Mouse (Mus musculus): ENCODE measurements at regions not wholly inside any gene's neighbourhood (a gene's known extent, or its start where the extent isn't known, plus 50 kb on each side); places are given as distances from the start of the nearest gene placed in this dataset.

- DNase-seq (ENCODE audit: low spot score in 2 of 2) = no peak
Observed at GRCm38 (mm10) chr15:67743332-67743731, 1242.6 kb upstream of the Lrrc6 start.

GRCm38 (mm10) chr15:67732988-67733387 lies 1232.3 kb upstream of the Lrrc6 start:
- DNase-seq (ENCODE audit: low spot score in 2 of 2) = no peak

- no peak for DNase-seq (ENCODE audit: low spot score in 2 of 2)
Observed at GRCm38 (mm10) chr15:67729492-67729891, 1228.8 kb upstream of the Lrrc6 start.

DNA sequence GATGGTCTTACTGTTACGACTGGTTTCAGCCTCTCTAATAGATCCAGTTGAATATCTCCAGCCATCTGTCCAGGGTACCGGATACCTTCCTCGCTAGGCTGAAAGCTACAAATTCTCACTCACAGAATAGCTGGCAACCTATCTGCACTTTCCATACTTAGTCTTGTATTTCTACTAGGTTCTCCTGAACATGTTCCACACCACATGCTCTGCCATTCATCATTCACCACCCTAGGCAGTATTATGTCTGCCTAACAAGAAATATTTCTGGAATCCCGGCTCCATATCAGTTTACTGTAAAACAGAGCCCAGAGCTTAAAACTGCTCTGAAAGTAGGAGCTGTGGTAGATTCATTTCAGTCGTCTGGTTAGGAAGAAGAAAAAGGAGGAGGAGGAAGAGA lies 1224.5 kb upstream of the Lrrc6 start:
- DNase-seq (ENCODE audit: low spot score in 2 of 2) = no peak

GRCm38 (mm10) chr15:67714203-67714602 lies 1213.5 kb upstream of the Lrrc6 start:
- DNase-seq (ENCODE audit: low spot score in 2 of 2) = no peak

DNA sequence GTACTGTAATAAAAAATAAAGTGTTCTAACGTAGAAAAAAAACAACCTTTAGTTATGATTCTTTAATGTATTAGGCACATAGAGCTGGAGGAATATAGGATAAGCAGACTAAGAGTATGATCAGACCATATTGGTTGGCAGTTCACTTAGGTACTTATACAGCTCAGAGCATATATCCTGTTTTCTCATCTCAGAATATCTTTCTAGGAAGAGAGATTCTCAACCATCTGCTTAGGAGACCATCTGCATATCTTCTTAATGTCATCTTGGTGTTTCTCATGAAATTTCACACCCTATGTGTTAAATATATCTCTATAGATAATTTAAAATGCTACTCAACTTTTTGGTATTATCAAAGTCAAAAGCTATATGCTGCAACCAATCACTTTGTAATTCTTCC lies 1185.4 kb upstream of the Lrrc6 start:
- no peak for DNase-seq (ENCODE audit: low spot score in 2 of 2)

- no peak for DNase-seq (ENCODE audit: low spot score in 2 of 2)
Observed at GRCm38 (mm10) chr15:67673276-67673675, 1172.6 kb upstream of the Lrrc6 start.

DNA sequence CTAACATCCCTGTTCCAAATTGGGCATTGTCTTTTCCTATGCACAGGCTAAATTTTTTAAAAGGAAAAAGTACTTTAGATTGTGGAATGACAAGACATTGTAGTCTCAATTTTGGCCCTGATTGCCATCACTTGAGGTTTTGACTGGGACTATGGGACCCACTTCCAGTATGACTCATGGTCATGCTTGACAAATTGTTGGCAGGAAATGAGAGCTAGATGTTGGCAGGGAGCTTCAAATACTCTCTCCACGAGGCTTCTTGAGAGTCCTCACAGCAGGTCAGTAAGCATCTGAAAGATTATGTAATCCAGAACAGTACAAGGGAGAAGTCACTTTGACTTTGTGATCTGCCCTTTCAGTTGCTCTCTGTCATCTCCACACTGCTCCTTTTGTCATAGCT lies 1135.4 kb upstream of the Lrrc6 start:
- no peak for DNase-seq (ENCODE audit: low spot score in 2 of 2)

DNA sequence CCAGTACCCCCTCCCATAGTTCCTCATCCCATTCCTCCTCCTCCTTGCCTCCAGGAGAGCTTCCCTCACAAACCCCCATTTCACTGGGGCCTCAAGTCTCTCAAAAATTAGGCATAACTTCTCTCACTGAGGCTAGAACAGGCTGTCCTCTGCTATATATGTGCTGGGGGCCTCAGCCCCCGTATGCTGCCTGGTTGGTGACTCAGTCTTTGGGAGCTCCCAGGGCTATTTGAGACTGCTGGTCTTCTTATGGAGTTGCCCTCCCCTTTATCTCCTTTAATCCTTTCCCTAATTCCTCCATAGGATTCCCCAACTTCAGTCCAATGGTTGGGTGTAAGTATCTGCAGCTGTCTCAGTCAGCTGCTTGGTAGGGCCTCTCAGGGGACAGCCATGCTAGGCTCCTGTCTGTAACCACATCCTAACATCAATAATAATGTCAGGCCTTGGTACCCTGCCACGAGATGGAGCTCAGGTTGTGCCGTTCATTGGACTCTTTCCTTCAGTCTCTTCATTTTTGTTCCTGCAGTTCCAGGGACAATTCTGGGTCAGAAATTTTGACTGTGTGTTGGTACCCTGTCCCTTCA lies 1126.1 kb upstream of the Lrrc6 start:
- DNase-seq (ENCODE audit: low spot score in 2 of 2) = no peak

- DNase-seq (ENCODE audit: low spot score in 2 of 2) = no peak
Observed at GRCm38 (mm10) chr15:67611896-67612295, 1111.2 kb upstream of the Lrrc6 start.

DNA sequence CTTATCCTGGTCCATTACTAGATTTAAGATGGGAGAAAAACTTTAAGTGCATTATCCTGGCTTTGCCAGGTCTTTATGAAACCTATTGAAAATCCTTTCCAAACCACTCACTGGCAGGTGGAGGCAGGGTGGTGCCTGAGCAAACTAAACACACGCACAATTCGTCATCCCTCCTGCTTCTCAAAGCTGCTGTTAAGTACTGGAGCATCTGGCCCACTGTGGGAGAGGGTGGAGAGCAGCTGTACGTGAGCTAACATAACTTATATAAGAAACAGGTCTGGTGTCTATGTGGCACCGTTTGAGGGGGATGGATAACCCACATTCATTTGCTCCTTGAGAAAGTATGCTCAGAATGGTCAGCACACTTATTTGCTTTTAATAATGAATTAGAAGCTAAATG lies 1097.7 kb upstream of the Lrrc6 start:
- DNase-seq (ENCODE audit: low spot score in 2 of 2) = no peak

DNA sequence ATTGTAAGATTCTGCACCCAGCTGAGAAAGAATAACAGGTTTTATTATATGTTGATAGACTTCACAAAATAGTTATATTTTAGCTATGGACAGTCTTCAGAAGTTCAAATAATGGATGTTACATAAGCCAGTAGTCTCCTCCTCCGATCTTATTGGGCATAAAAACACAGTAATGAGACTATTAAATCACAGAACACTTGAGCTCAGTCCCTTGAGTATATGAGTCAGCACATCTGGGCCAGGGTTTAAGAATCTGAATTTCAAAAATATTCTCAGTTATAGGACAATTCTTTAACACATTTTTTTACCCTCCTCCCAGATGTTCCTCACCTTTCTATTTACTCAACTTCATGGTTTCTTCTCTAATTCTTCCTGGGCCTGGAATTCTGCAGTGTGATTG lies 1075.9 kb upstream of the Lrrc6 start:
- DNase-seq (ENCODE audit: low spot score in 2 of 2) = no peak

GRCm38 (mm10) chr15:67571614-67572013 lies 1070.9 kb upstream of the Lrrc6 start:
- DNase-seq (ENCODE audit: low spot score in 2 of 2) = no peak

- DNase-seq (ENCODE audit: low spot score in 2 of 2) = no peak
Observed at GRCm38 (mm10) chr15:67557304-67557703, 1056.6 kb upstream of the Lrrc6 start.

DNA sequence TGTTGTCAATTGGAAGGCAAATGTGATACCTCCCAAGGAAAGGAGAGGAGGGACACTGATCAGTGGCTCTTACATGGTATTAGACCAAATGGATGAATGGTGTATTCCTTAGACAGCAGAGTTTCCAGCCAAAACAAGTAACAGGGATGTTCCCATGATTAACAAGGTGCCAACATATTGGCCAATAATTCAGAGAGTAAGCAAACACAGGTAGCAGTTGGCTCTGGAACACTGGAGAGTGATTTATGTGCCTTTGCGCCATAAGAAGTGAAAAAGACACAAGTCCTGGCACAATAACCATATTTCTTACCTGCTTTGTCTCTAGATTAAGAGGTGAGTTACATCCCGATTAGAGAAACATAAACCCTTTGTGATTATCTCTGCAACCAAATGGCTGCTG lies 1051.2 kb upstream of the Lrrc6 start:
- DNase-seq (ENCODE audit: low spot score in 2 of 2) = no peak

- no peak for DNase-seq (ENCODE audit: low spot score in 2 of 2)
Observed at GRCm38 (mm10) chr15:67546896-67547400, 1046.2 kb upstream of the Lrrc6 start.

DNA sequence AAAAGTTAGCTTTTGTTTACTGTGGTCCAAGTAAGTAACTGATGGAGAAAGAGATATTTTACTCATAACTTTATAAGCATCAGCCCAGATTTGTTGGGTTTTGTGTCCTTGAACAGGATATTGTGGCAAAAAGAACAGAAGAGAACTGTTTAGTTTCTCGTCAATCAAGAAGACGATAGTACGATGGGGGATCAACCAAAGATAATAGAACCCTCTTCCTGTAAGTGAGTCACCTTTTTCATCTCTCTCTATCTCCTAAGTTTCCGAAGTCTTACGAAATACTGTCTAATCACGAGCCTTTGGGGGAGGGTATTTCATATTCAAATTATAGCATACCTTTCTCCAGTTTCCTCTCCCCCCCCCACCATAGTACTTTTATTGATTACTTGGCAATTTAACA lies 1045.0 kb upstream of the Lrrc6 start:
- no peak for DNase-seq (ENCODE audit: low spot score in 2 of 2)

DNA sequence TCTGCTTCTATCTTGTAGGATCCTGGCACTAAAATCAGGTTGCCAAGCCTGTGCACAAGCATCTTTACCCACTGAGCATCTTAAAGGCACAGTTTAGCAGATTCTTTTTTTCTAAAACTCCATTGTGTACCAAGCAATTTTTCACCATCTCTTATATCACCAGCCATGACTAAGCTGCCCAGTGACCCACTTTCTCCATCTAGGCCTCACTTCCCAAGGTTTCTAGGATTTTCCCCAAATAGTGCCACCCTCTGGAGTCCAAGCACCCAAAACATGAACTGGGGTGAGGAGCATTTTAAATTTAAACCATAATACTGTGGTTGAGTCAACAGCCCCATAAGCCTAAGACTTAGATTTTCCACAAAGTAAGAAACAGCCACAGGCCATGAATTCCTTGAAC lies 1013.0 kb upstream of the Lrrc6 start:
- no peak for DNase-seq (ENCODE audit: low spot score in 2 of 2)

GRCm38 (mm10) chr15:67495001-67495658 lies 994.4 kb upstream of the Lrrc6 start:
- no peak for DNase-seq (ENCODE audit: low spot score in 2 of 2)

- DNase-seq (ENCODE audit: low spot score in 2 of 2) = no peak
Observed at GRCm38 (mm10) chr15:67481733-67482132, 981.0 kb upstream of the Lrrc6 start.

DNA sequence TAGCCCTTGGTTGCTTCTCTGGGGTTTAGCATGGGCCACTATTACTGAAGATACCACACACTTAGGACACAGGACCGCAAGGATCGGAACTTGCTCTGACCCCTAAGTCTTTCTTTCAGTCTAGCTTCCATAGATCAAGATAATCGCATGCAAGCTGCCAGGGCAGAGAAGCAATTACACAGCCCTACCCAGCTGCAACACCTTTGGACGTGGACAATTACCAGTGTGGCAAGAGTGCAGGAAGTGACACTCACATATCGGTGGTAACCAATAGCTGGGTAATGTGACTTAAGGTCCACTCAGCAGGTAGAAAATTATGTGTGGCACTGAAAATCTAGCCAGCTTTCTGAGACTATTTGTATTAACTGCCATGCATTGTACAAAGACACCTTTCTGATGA lies 973.6 kb upstream of the Lrrc6 start:
- no peak for DNase-seq (ENCODE audit: low spot score in 2 of 2)

GRCm38 (mm10) chr15:67472979-67473378 lies 972.3 kb upstream of the Lrrc6 start:
- no peak for DNase-seq (ENCODE audit: low spot score in 2 of 2)

DNA sequence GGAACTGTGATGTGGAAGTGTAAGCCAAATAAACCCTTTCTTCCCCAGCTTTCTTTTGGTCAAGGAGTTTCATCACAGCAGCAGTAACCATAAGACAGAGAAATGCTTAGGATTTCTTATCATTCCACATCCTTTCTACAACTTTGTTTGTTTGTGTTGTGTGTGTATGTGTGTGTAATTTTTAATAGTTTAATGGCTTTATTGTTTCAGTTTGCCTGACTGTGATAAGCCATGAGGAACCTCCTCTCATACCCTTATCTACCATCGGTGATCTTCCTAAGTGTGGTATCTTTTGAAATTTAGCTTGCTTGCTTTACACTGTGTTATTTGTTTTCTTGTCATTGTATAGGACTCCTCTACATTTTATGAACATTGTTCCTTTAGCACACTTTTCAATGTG lies 970.6 kb upstream of the Lrrc6 start:
- no peak for DNase-seq (ENCODE audit: low spot score in 2 of 2)

DNA sequence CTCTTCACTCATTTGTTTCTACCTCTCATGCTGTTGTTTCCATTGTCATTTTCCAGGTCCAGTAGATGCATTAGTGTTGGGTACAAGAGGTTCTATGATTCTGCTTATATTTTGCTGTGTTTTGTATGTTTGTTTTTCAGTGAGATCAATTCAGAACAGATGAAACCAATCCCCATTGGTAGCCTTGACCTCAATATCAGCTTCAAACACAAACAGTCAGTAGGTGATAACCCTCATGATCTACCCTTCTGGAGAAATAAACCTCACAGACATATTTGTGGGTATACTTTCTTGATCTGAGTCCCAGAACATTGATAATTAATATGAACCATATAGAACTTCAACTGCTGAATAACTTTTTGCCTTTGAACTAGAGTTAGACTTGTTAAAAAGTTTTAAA lies 969.3 kb upstream of the Lrrc6 start:
- DNase-seq (ENCODE audit: low spot score in 2 of 2) = no peak

All from frontal cortex, postnatal 14 days (tissue).